Mouse (Mus musculus) thymus, postnatal 10 days (tissue): ENCODE results near the gene Sars2.
A peak's percentile ranks its signal among the peaks of the same experiment; 100 is the strongest.

Experiments
- DNase-seq, 2 experiments: peaks; one replicate each; pipeline ENCODE4 v3.0.0; 2021; ENCODE audit warnings: low spot score in 2 of 2

Gene Sars2

DNA sequence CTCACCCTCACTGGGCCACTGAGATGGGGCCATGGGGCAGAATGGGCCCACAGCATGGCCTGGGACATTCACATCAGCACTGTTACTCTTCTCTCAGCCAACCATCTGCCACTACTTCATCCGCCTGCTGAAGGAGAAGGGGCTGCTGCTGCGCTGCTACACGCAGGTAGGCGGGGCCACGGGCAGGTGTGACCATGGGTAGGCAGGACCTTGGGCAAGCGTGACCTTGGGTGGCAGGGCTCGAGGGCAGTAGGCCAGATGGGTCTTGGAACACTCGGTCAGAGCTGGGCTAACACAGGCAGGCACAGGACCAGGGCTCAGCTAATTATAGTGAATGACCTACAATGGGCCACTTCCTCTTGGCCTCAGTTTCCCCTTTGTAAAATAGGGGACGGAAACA is 37.0 kb downstream of the Sars2 start:
- DNase-seq = no peak

DNA sequence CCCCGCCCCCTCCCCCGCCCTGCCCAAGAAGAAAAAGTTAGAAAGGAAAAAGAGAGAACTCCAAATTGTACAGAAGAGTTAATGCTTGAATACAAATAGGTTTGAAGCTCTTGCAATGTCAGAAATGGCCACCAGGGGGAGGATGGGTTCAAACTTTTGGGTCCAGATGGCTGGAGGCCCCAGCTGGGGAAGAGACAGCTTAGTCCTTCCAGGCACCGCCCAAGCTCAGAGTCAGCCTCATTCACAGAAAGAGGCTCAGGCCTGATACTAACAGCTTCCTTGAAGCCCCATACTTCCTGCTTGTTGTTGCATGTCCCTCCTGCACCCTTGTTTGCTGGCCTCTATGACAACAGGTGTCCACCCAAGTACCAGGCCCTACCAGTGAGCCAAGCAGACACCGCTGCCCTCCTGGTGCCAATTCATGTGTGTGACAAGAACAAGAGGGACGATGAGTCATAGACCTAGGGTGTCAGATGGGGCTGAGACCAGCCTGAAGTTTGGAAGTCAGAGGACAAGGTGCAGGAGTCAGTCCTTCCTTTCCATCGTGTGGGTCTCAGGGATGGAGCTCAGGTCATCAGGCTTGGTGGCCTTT is 38.4 kb downstream of the Sars2 start:
- peak; percentile 91 to 96 for DNase-seq

DNA sequence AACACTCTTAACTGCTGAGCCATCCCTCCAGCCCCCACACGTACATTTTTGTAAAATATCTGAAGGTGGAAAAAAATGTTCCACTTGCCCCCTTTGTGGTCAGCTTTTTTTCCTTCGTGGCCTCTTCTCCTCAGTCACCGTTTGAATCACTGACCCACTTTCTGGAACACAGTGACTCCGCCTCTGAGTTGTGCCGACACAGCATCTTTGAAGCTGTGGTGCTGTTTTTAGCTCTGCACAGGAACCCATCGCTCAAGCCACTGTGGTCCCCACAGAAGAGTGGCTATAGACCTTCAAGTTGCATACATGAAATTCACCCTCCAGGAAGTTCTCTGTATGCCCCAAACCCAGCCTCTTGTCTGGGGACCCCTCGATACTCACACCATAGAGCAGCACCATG is 39.1 kb downstream of the Sars2 start:
- DNase-seq = peak; percentile 67 to 76

DNA sequence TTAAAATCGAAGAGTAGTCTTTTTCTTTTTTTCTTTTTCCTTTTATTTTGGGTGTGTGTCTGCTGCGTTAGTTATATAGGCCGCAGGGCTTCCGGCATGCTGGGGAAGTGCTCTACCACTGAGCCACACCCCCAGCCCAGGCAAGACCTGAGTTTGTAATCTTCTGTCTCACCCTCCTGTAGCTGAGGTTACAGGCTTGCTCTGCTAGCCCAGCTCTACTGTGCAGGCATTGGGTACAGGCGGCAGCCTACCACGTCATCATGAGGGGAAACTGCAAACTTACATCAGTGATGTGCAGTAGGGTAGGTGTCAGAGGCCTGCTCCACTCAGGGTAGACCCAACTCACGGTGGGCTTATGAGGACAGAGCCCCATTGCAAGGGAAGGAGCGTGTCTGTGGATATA is 39.5 kb downstream of the Sars2 start:
- DNase-seq = peak; percentile 80 to 86

DNA sequence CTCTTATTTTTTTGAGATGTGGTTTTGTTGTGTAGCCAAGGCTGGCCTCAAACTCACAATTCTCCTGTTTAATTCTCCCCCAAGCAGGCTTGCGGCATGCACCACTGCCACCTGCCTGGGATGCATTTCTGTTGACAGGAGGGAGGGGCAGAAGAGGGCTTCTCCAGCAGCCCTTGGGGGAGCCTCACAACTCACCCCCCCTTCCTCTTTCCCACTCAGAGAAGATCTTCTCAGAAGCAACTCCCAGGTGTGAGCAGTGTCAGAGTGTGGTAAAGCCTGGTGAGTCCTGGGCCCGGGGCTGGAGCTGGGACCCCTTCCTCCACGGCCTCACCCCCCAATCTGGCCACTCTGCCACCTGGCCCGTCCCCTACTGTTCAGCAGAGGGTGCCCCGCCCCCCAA is 43.4 kb downstream of the Sars2 start:
- DNase-seq = peak; percentile 49 to 66

DNA sequence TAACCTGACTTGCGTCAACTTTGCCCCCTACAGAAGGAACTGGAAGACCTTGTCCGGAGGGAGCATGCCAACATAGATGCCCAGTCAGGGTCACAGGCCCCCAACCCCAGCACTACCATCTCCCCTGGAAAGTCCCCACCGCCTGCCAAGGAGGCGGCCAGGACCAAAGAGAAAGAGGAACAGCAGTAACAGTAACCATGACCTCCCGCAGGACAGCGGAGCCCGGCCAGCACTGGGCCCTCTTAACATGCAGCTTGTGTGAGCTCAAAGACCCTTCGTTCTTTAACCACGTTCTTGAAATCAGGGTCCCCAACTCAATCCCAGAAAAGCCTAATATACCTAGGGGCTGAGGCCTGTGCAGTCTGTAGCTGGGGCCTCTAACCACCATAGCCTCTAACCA is 46.1 kb downstream of the Sars2 start:
- no peak for DNase-seq

DNA sequence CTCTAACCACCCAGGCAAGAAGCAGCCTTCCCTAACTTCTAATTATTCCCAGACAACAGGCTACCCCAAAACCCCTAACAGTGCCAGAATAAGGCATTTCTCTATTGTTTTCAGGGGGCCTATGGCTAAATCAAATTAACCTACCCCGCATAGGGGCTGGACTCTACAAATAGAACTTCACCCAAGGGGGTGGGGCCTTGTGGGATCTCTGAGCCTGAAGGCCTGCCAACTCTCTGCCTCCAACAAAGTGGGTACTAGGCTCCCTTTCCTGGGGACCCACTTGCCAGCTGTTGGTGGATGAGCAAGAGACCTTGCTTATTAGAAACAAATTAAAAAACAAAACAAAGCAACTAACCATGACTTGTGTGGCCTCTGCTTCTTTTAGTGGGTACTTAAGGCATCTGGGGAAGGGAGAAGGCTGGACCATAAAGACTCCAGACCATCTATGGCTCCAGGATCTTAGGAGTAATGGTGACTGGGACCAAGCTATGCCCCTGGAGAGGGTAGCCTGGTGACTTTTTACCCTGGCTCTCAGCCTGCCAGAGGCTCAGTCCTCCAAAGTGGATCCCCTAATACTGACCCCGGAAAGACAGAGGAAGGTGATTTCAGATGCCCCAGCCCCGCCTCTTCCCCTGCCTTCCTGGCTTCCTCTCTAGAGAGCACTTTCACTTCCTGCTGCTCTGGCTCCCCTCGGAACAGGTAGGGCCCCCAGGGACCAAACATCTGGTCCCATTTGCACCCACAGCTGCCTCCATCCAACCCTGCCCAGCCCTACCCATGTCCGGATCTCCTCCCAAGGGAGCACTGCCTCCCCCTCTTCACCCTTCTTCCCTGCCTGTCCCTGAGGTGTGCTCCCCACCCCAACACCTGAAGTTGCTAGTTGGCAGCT is 46.8 kb downstream of the Sars2 start, which contains the start of gene Rinl:
Gene Rinl (plus strand): TSS at position 663 of the 889 bp plus-strand sequence.
- peak; percentile 67 to 75 for DNase-seq

DNA sequence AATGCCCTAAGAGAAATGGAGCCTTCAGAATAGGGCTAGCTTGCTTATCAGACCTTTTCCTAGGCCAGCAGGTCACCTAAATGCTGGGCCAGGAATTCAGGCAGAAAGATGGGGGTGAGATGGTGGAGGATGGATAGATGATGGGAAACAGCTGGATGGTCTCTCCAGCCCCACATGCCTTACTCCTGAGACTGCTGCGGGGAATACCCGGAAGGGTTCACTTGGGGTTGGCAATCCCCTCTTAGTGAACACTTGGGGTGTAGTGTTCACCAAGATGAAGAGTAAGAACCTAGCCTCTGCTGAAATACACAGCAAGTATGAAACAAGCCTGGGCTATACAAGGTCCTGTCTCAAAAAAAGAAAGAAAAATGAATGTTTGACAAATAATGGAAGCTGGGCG is 47.4 kb downstream of the Sars2 start:
- DNase-seq = no peak

DNA sequence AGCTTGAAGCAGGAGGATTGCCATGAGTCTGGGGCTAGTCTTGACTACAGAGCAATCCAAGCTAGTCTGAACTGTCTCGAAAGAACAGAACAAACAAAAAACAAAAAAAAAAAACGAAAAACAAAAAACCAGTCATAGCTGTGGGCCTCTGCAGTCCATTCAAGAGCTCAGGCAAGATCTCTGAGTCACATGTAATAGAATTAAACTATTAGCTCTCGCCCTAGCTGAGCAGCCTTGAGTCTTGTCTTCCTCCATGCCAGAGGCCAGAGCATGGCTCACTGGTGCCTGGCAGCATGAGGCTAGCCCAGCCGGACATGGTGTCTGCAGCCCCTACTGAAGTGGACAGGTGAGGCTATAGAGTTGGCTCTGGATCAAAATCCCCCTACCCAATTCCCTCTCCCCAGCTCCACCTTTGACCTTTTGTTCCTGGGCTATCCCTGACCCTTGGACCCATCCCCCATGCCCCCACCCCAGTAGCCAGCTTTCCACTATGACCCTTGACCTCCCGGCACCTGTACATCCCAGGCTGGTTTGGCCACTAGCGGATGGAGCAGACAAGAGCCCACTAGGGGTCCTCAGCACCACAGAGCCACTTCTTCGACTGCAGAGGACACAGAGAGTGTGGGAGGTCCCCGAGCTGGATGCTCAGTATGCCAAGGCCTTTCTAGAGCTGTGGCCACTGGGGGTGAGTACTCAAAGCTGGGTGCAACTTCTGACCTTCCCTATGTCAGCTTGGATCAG is 48.4 kb downstream of the Sars2 start:
- no peak for DNase-seq

DNA sequence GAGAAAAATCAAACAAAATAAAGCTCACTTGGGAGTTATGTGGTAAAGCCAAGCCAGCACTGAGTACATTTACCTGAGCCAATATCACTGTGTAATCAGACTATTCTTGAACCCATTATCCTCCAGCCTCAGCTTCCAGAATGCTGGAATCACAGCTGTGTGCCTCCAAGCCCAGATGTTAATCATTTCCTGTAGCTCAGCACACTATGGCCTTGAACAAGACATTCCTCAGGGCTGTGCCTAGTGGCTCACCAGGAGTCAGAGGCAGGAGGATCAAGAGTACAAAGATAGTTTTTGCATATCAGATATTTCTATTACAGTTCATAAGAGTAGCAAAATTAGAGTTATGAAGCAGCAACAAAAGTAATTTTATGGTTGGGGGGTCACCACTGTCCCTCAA is 49.9 kb downstream of the Sars2 start:
- no peak for DNase-seq

DNA sequence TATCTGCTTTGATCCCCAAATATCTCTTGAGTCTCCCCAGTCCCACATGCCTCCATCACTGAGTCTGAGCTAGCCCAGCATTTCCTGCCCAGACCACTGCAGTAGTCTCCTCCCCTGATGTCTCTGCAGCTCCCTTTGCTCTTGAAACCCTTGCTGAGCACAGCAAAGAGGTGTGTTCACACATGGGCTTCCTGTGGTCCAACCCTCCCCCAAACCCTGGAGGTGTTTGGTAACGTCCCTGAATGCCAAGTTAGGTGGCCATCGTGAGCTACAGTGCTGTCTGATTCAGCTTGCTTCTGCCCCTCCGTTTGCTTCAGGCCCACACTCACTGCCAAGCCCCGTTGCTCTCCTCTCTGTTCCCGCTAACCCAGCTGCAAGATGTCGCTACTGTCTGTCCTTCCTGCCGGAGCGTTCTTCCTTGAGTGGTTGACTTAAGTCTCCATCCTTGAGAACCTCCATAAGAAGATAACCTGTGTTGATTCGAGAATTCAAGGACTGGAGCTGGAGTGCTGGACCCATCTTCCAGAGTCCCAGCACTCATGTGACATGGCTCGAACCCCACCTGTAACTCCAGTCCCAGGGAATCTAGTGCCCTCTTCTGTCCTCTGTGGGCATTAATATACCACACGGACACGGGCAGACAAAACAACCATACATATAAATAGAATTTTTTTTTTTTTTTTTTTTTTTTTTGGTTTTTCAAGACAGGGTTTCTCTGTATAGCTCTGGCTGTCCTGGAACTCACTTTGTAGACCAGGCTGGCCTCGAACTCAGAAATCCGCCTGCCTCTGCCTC is 50.8 kb downstream of the Sars2 start:
- no peak for DNase-seq

DNA sequence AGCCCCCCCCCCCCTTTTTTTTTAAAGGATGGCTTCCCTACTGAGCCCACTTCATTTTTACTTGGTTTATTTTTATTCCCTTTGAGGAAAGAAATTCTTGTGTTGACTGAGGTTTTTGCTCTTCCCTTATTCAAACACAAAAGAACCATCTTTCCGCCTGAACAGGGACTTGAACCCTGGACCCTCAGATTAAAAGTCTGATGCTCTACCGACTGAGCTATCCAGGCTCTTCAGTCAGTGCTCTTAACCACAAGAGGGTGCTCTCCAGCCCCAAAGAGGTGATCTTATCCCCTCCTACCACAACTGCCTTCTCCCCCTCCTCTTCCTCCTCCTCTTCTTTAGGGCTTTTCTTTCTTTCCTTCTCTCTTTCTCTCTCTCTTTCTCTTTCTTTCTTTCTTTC is 52.0 kb downstream of the Sars2 start:
- peak; percentile 61 to 71 for DNase-seq

DNA sequence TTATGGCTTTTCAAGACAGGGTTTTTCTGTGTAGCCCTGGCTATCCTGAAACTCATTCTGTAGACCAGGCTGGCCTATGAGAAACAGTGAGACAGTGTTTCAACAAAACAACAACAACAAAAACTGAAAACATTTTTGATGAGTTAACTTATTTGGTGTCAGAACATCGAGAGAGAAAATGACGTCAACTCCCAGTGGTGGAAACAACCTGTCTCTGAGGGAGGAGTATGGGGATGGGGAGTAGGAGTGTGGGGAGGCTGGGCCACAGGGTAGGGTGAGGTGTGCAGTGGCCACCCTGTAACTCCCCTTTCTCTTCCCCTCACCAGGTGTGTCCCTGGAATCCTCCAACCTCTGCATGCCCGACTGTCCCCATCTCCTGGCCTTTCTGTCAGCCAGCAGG is 52.7 kb downstream of the Sars2 start:
- no peak for DNase-seq

DNA sequence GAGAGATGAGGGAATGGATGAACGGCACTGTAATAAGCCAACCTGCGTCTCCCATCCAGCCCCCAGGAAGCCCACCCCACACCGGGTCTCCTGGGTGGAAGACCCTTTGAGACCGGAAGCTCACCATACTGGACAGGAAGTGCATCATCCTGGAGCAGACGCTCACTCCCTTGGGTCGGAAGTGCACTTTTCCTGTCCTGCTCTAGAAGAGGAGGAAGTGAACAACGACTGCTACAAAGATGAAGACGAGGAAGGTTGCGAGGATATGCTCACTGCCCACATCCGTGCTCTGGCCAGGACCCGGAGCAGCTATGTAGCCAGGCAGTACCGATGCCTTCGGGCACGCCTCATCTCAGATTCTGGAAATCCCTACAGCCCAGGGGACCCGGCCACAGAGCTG is 54.0 kb downstream of the Sars2 start:
- no peak for DNase-seq

DNA sequence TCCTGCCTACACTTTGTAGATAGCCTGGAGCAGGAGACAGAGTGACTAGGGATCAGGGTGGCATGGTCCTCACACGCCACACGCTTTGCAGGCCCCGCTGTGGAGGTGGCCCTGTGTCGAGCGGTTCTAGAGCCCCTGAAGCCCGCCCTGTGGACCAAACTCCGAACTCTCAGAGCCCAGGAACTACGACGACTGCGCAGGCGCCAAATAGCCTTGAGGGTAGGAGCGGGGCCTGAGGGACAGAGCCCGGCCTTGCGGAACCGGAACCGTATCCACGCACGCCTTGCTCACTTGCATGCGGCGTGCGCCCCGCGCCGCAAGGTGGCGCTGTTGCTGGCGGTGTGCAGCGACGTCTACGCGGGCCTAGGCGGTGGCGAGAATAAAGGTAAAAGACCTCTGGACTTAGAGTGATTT is 54.8 kb downstream of the Sars2 start:
- DNase-seq = peak in 1 of 2 experiments; percentile 79

DNA sequence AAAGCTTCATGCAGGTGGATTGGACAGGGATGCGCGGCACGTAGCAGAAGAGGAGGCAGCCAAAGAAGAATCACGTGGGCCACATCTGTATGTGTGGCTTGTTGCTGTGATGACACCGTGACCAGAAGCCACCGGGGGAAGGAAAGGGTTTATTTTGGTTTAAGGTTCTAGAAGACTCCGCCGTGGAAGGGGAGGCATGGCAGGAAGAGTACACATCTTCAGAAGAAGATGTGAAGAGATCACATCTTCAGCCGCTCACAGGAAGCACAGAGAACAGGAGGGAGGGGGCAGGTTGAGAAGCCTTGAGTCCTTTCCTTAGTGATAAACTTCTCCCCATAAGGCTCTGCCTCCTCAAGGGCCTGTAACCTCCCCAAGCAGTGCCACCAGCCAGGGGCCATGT is 58.2 kb downstream of the Sars2 start:
- DNase-seq = no peak

DNA sequence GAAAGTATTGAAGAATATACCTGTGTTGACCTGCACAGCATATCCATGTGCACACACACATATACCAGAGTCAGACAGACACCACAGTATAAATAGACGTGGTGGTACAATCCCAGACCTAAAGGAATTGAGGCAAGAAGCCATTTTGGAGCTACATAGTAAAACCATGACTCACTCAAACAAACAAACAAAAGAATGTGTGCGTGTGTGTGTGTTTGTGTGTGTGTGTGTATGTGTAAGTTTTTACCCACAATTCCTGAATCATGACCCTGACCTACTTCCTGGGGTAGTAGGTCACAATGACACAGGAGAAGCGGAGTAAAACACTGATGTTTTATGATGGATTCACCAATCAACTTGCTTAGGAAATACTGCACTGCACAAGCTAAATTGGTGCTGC is 59.7 kb downstream of the Sars2 start:
- DNase-seq = no peak

DNA sequence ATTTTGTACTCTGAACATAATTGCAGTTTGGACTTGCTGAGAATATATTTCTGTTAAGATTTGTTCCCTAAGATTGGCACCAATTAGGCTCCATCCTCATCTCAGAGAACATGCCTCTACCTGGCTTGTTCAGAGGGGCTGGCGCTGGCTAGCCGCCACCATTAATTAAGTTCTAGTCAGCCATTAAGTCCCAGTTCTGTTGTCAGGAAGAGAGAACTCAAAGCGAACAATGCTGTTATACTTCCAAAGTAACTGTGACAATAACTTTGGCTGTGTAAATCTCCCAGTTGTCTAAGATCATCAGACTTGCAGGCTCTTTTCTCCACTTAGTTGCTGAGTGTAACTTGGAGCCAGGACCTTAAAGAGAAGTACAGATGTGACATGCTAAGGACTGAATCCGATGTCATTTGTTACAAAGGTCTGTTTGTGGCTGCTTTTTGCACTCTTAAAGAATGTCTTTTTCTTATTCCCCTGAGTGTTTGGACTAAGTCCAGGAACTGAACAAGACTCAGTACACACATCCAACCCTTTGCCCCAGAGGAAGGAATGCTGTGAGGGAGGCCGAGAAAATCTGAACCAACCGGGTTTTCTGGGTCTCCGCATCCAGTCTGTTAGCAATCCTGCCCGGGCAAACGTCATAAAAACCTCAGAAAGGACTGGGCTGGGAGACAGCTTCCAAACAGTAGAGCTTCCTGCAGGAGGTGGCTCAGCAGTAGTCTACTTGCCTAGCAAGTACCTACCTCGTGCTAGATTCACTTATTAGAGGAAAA is 60.3 kb downstream of the Sars2 start:
- DNase-seq = no peak

DNA sequence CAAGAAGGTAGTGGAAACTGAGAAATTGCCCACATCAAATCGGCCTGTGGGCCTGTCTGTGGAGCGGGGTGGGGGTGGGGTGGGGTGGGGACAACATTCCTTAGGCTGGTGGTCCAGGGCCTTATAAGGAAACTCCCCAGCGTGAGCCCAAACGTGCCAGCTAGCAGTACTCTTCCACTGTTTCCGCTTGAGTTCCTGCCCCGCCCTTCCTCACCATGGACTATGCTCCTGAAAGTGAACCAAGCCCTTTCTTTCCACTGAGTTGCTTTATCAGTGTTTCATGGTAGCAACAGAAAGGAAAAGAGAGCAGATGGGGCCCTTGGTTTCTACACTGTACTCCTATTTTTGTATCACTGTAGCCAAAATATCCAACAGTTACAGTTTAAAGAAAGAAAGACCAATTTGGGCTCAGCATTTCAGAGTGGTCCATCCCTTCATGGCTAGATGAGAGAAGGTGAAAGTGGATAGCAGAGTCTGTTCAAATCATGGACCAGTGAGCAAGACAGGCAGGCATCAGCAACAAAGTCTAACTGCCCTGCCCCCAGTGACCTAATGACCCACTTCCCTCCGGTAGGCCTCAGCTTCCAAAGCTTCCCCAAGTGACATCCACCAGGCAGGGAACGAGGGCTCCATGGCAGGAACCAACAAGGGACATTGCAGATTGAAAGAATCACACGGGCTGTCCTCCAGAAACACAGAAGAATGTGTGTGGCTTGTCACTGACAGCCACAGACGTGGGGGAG is 61.2 kb downstream of the Sars2 start:
- DNase-seq = no peak
